In genomic region chr1:86440171-86440886, GRCm38 (mm10) we compare ENCODE assay signal across 8 mouse cellular contexts. TPM values are rescaled to one million over a fixed set of nuclear protein-coding genes. Genes with fewer than 3 reads are reported as not detected.
DNase-seq lines count a peak whose midpoint lies in the region; ATAC-seq lines count a peak whose summit lies in the region.

No protein-coding gene starts in this region.

- H3K4me3 ChIP-seq in intestine, embryonic 16.5 days (ENCODE audit: low read length), result peak overlapping the region; percentile 58
- peak overlapping the region; percentile 61 for H3K4me3 ChIP-seq in midbrain, embryonic 10.5 days

- DNase-seq in adrenal gland, adult 2 months, result peak; percentile 92
- DNase-seq in embryo, embryonic 11.5 days (ENCODE audit: low read depth, low spot score), result peak; percentile 88
- DNase-seq in gastrocnemius, postnatal 36 days, result peak; percentile 85 to 91
- peak; percentile 88 to 95 for DNase-seq in left cerebral cortex, postnatal 36 days (ENCODE audit: low spot score in 2 of 2)
- peak; percentile 95 for DNase-seq in midbrain, embryonic 10.5 days (ENCODE audit: low spot score)
- peak; percentile 86 to 87 for DNase-seq in right cerebral cortex, postnatal 36 days (ENCODE audit: low spot score in 2 of 2)
- DNase-seq in urinary bladder, postnatal 4 days (ENCODE audit: low spot score in 2 of 2), result peak; percentile 88 to 96

- peak overlapping the region; percentile 84 for H3K9ac ChIP-seq in intestine, embryonic 16.5 days (ENCODE audit: low read depth, low read length)

- intact Hi-C loops in gastrocnemius, postnatal 36 days (cut with DNase I), result loop anchor here (1.0 kb wide), 2 partner anchors 61 to 92 kb away; no protein-coding TSS in a partner anchor
- intact Hi-C loops in left cerebral cortex, postnatal 36 days (cut with DNase I), result loop anchor here (1.0 kb wide), 3 partner anchors 61 to 92 kb away; no protein-coding TSS in a partner anchor

- H3K36me3 ChIP-seq in intestine, embryonic 16.5 days (ENCODE audit: control insufficient read depth, insufficient read depth, low read length), result no peaks in the 10 kb centered on the region
- H3K36me3 ChIP-seq in midbrain, embryonic 10.5 days, result no peaks in the 10 kb centered on the region

- no peaks in the 10 kb centered on the region for H3K9me3 ChIP-seq in intestine, embryonic 16.5 days (ENCODE audit: control insufficient read depth, low read length)
- no peaks in the 10 kb centered on the region for H3K9me3 ChIP-seq in midbrain, embryonic 10.5 days (replicated peaks)

- 7% methylated on average over 18 of the region's 18 CpGs for WGBS in intestine, embryonic 16.5 days
- 3% methylated on average over 18 of the region's 18 CpGs for WGBS in midbrain, embryonic 10.5 days

- ATAC-seq in intestine, embryonic 16.5 days, result peak; percentile 71

- peaks cover 58% of the 10 kb centered on the region for H3K4me1 ChIP-seq in intestine, embryonic 16.5 days (ENCODE audit: control insufficient read depth, insufficient read depth, low read length)
- peaks cover 77% of the 10 kb centered on the region for H3K4me1 ChIP-seq in midbrain, embryonic 10.5 days

- peak overlapping the region; percentile 91 for H3K4me2 ChIP-seq in intestine, embryonic 16.5 days (ENCODE audit: low read depth, low read length)

- H3K27ac ChIP-seq in intestine, embryonic 16.5 days (ENCODE audit: low read length), result peak overlapping the region; percentile 100
- peak overlapping the region; percentile 98 for H3K27ac ChIP-seq in midbrain, embryonic 10.5 days (replicated peaks)

- no peaks in the 10 kb centered on the region for H3K27me3 ChIP-seq in intestine, embryonic 16.5 days (replicated peaks; ENCODE audit: control insufficient read depth, insufficient read depth, low read length)
- H3K27me3 ChIP-seq in midbrain, embryonic 10.5 days (ENCODE audit: low read depth, poor library complexity, severe bottlenecking), result peaks cover 6% of the 10 kb centered on the region; the same call in 1 of the 2 replicates

RNA-seq across cellular contexts. Expression of gene Tex44, which starts 14.2 kb away (rescaled TPM):
- not detected for total RNA-seq in adrenal gland, adult 2 months (2021)
- not detected in 2 replicates for polyA plus RNA-seq in adrenal gland, adult 2 months (2012; rRNA removed)
- not detected for total RNA-seq in gastrocnemius, postnatal 36 days (2021)
- polyA plus RNA-seq in intestine, embryonic 16.5 days (2015; fragmentation: Nextera tagmentation; extraction: Ambion mirVana), result not detected in 2 replicates
- not detected for total RNA-seq in left cerebral cortex, postnatal 36 days (2021)
- polyA plus RNA-seq in midbrain, embryonic 10.5 days (2016; fragmentation: Nextera tagmentation; extraction: Ambion mirVana), result 0.07 and 0.11 TPM in 2 replicates

RNA-seq across cellular contexts. Expression of gene Nmur1, which starts 14.3 kb away (rescaled TPM):
- total RNA-seq in adrenal gland, adult 2 months (2021), result not detected
- polyA plus RNA-seq in adrenal gland, adult 2 months (2012; rRNA removed), result 0.17 and 0.18 TPM in 2 replicates
- total RNA-seq in gastrocnemius, postnatal 36 days (2021), result not detected
- 0.46 and 0.88 TPM in 2 replicates for polyA plus RNA-seq in intestine, embryonic 16.5 days (2015; fragmentation: Nextera tagmentation; extraction: Ambion mirVana)
- not detected for total RNA-seq in left cerebral cortex, postnatal 36 days (2021)
- not detected in 2 replicates for polyA plus RNA-seq in midbrain, embryonic 10.5 days (2016; fragmentation: Nextera tagmentation; extraction: Ambion mirVana)

Comparison
In these comparisons a context has a peak if more than half of its experiments do, and no peak if none do; other contexts are left out.
1. Peak in every context shown above with its lines: DNase-seq, ATAC-seq, H3K4me3 ChIP-seq and H3K27ac ChIP-seq.